Comparison of ENCODE assay signal across 16 mouse cellular contexts in genomic region chr1:93225226-93225625, GRCm38 (mm10). TPM values are rescaled to one million over a fixed set of nuclear protein-coding genes. Genes with fewer than 3 reads are reported as not detected.
A peak's percentile ranks its signal among the peaks of the same experiment; 100 is the strongest.
DNase-seq lines count a peak whose midpoint lies in the region; ATAC-seq lines count a peak whose summit lies in the region.
"Had no signal": no experiment of that assay in that cellular context is flagged by ENCODE, and none has a peak within 500 bp of the region (broad histone marks: within the 10 kb centered on the region; RNA-seq: fewer than 3 reads in every experiment).

No protein-coding gene starts in this region.

- no peaks in the 10 kb centered on the region for H3K9me3 ChIP-seq in forebrain, embryonic 10.5 days
- no peaks in the 10 kb centered on the region for H3K9me3 ChIP-seq in forebrain, embryonic 16.5 days (ENCODE audit: control insufficient read depth, low read length)

- no peak for ATAC-seq in forebrain, embryonic 16.5 days

- H3K4me2 ChIP-seq in forebrain, embryonic 16.5 days (ENCODE audit: low read length): no peak overlapping the region

- 0 out of 2 replicates have a peak overlapping the region, but pooled peaks have one; percentile 26 for H3K27ac ChIP-seq in forebrain, embryonic 10.5 days
- no peak overlapping the region for H3K27ac ChIP-seq in forebrain, embryonic 16.5 days (ENCODE audit: low read length)
- H3K27ac ChIP-seq: macrophage had no signal

- H3K36me3 ChIP-seq in forebrain, embryonic 10.5 days (replicated peaks): no peaks in the 10 kb centered on the region
- H3K36me3 ChIP-seq in forebrain, embryonic 16.5 days (ENCODE audit: control insufficient read depth, insufficient read depth): no peaks in the 10 kb centered on the region

- WGBS in forebrain, embryonic 10.5 days: 60% methylated on average over 4 of the region's 4 CpGs
- WGBS in forebrain, embryonic 16.5 days: 39% methylated on average over 4 of the region's 4 CpGs

- no peak for DNase-seq in forebrain, embryonic 10.5 days (ENCODE audit: extremely low spot score, low spot score)
- peak; percentile 68 for DNase-seq in kidney, postnatal 10 days
- DNase-seq in kidney, adult 18-20 months: no peak
- peak; percentile 33 for DNase-seq in adipocyte (ENCODE audit: low spot score)
- DNase-seq in kidney, postnatal 4 days: peak; percentile 62 to 65
- DNase-seq in adrenal gland, adult (ENCODE audit: inconsistent age in 2 of 2, low spot score in 1 of 2): no peak
- no peak for DNase-seq in gastrocnemius, adult 8-10 months (ENCODE audit: low spot score in 2 of 2)
- DNase-seq: cerebellum, adult 2 months; gastrocnemius, postnatal 25 days; heart, postnatal 10 days; layer of hippocampus, adult 9-11 months; midbrain, embryonic 14.5 days; right cerebral cortex, postnatal 25 days; thymus, adult 18-20 months had no signal

- H3K27me3 ChIP-seq in forebrain, embryonic 10.5 days (ENCODE audit: poor library complexity, severe bottlenecking): peaks cover 23% of the 10 kb centered on the region
- H3K27me3 ChIP-seq in forebrain, embryonic 16.5 days (replicated peaks; ENCODE audit: control insufficient read depth, insufficient read depth, low read length): no peaks in the 10 kb centered on the region; the same call in 1 of the 2 replicates

- no peak overlapping the region for H3K9ac ChIP-seq in forebrain, embryonic 16.5 days (replicated peaks; ENCODE audit: low read depth, low read length)

- peaks cover 29% of the 10 kb centered on the region for H3K4me1 ChIP-seq in forebrain, embryonic 10.5 days
- peaks cover 5% of the 10 kb centered on the region; the same call in 1 of the 2 replicates for H3K4me1 ChIP-seq in forebrain, embryonic 16.5 days (replicated peaks; ENCODE audit: control insufficient read depth, insufficient read depth, low read length)

- no peak overlapping the region for H3K4me3 ChIP-seq in forebrain, embryonic 10.5 days
- no peak overlapping the region for H3K4me3 ChIP-seq in forebrain, embryonic 16.5 days (replicated peaks; ENCODE audit: low read length)

RNA-seq across cellular contexts. Expression of gene Sned1, which starts 10.4 kb away (rescaled TPM):
- polyA plus RNA-seq in forebrain, embryonic 10.5 days (2016; fragmentation: Nextera tagmentation; extraction: Ambion mirVana): 1.1 and 1.9 TPM in 2 replicates
- 4.2 and 5.5 TPM in 2 replicates for polyA plus RNA-seq in forebrain, embryonic 16.5 days (2015; fragmentation: Nextera tagmentation; extraction: Ambion mirVana)
- 1 to 10 TPM; 3.0 to 3.8 (median 3.5) TPM for total RNA-seq in gastrocnemius, adult 8-10 months (2022)

RNA-seq across cellular contexts. Expression of gene Crocc2, which starts 56.7 kb away (rescaled TPM):
- polyA plus RNA-seq in forebrain, embryonic 10.5 days (2016; fragmentation: Nextera tagmentation; extraction: Ambion mirVana): 0.05 and 0.12 TPM in 2 replicates
- 0.30 and 0.31 TPM in 2 replicates for polyA plus RNA-seq in forebrain, embryonic 16.5 days (2015; fragmentation: Nextera tagmentation; extraction: Ambion mirVana)
- total RNA-seq in gastrocnemius, adult 8-10 months (2022): not detected
- total RNA-seq: gastrocnemius, postnatal 25 days had no signal
- polyA plus RNA-seq: macrophage had no signal

Comparison
In these comparisons a context has a peak if more than half of its experiments do, and no peak if none do; other contexts are left out.
1. DNase-seq: peak in kidney, postnatal 10 days (single experiment), adipocyte (single experiment) and kidney, postnatal 4 days (2 of 2); none in forebrain, embryonic 10.5 days (single experiment), kidney, adult 18-20 months (single experiment), adrenal gland, adult (0 of 2) and gastrocnemius, adult 8-10 months (0 of 2).